Mouse (Mus musculus): Measurements from ENCODE around the gene Rap2a.

Rap2a gene

GRCm38 (mm10) chr14:120477982-120478568, at the start of gene Rap2a:
TSS of gene Rap2a (plus strand) at chr14:120478444.
- DNase-seq (ENCODE audit: low spot score in 2 of 2): peak; percentile 88 to 95

DNA sequence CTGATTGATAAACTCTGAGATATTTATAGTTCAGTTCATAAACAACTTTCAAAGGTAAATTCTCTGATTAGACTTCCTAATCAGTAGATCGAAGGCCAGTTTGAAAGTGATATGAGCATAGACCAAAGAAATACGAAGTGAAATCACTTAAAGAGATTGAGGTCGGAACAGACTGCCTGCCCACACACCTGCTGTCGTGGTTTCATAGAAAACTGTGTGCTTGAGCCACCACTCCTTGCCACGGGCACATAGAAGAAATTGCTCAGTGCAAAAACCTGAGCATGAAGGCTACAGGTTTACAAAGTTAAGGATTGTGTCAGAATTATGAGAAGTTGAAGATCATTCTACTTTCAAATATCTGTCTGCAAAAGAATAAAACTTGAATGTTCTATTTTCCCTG, 49.7 kb upstream of the Rap2a start:
- no peak for DNase-seq (ENCODE audit: low spot score in 2 of 2)

DNA sequence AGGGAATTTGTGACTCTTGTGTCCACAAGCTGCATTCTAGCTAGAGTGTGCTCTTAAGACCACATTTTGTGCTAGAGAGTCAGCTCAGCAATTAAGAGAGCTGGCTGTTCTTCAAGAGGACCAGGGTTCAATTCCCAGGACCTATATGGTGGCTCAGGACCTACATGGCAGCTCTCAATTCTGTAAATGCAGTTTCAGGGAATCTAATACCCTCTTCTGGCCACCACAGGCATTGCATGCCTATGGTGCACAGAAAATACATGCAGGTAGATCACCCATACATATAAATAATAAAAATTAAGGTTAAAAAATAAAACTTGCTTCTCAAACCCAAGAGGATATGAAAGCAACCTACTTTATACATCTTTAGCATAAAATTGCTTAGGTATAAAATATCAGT, 45.5 kb upstream of the Rap2a start:
- no peak for DNase-seq (ENCODE audit: low spot score in 2 of 2)

GRCm38 (mm10) chr14:120433931-120434398, 44.3 kb upstream of the Rap2a start:
- no peak for DNase-seq (ENCODE audit: low spot score in 2 of 2)

DNA sequence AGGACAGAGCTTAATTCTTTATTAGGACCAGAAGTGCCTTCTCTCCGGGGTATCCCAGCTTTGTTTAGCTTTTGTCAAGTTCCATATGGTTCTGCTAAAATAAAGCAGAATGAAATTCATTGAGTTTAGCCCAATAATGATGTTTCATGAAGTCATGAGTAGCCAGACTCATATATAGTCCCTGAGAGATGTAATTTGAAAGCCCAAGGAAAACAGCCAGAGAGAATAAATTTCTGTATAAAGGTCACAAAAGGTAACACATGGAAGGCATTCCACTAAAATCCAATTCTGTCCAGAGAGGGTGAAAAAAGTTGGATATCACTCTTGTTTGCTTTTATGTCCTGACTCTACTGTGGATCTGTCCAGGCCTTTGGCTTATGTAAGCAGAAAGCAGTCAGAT, 43.4 kb upstream of the Rap2a start:
- no peak for DNase-seq (ENCODE audit: low spot score in 2 of 2)

GRCm38 (mm10) chr14:120440716-120441115, 37.5 kb upstream of the Rap2a start:
- DNase-seq (ENCODE audit: low spot score in 2 of 2): no peak

DNA sequence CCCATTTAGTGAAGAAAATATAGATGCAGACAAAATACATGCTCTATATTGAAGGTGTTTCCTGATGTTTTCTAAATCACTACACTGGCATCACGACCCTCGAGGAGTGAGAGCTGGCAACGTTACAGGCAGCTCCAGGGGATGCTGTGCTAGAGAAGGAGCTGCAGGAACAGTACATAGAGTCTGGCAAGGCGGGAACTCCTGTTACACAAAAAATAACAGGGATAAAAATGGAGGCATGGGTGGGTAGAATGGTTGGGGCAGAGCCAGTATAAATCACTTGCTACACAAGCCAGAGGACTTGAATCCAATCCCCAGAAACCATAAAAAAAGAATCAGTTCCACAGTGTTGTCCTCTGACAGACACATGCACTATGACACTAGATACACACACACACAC, 37.0 kb upstream of the Rap2a start:
- no peak for DNase-seq (ENCODE audit: low spot score in 2 of 2)

GRCm38 (mm10) chr14:120441836-120442235, 36.4 kb upstream of the Rap2a start:
- no peak for DNase-seq (ENCODE audit: low spot score in 2 of 2)

DNA sequence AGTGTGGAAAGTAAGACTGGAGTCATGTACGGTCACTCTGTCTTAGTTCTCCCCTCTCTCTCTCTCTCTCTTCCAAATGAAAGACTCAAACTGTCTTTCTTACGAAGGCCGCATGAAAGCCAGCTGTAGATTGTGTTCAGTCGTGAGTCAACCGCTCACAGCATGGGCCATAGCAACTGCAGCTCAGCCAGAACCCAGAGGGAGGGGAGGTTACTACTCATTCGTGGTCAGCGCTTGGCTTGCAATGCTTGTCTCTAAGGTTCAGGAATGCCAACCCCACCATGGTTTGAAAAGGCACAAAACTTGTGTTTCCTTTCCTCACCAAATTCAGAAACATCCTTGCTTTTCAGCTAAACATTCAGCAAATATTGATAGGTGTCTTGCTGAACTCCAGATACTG, 24.0 kb upstream of the Rap2a start:
- DNase-seq (ENCODE audit: low spot score in 2 of 2): no peak

DNA sequence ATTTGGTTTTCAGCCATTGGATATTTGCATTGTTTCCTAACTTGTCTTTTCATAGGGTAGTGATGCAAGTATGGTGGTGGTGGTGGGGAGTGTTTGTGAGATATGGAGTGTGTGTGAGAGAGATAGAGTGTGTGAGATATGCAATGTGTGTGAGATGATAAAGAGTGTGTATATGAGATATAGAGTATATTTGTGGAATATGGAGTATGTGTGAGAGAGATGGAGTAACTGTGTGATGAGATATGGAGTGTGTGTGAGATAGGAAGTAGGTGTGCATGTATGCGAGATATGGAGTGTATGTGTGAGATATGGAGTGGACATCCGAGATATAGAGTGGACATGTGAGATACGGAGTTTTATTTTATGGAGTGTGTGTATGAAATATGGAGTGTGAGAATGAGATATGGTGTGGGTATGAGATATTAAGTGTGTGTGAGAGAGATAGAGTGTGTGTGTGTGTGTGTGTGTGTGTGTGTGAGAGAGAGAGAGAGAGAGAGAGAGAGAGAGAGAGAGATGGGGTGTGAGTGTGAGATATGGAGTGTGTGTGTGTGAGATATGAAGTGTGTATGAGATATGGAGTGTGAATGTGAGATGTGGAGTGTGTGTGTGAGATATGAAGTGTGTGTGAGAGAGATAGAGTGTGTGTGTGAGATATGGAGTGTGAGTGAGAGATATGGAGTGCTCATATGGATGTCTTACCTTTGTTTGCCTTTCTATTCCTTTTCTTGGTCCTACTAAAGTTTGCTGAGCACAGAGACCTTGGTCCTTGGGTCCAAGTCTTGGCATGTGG, 14.1 kb upstream of the Rap2a start:
- DNase-seq (ENCODE audit: low spot score in 2 of 2): no peak

- no peak for DNase-seq (ENCODE audit: low spot score in 2 of 2)
Observed at GRCm38 (mm10) chr14:120466816-120467215, 11.4 kb upstream of the Rap2a start.

DNA sequence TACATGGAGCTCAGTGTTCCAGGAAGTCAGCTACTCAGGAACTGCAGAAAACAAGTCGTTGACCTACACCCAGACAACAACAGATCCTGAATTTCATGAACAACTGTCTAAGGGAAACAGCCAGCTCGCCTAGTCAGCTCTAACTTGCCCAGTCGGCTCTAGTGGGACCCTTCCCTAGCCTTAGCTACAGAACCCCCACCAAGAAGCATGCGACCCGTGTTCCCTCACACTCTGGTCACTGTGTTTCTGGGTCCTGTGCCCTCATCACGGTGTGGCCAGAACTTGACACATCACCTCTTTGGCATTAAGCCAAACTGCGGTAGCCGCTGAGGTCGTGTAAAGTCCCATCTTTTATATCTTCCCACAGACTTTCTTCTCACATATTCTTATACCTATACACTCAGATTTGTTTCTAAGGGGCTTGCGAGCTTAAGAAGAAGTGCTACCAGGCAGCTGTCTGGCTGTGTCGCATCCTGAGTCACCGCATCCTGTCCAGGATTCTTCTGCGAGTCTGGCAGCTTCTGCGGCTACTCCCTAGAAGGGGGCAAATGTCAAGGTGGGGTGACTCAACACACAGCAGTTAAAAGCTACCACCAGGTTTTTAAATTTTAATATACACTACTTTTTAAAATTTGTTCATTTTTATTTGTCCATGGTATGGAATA, 9.0 kb upstream of the Rap2a start:
- no peak for DNase-seq (ENCODE audit: low spot score in 2 of 2)

- DNase-seq (ENCODE audit: low spot score in 2 of 2): no peak
Observed at GRCm38 (mm10) chr14:120476186-120476697, 2.0 kb upstream of the Rap2a start.

DNA sequence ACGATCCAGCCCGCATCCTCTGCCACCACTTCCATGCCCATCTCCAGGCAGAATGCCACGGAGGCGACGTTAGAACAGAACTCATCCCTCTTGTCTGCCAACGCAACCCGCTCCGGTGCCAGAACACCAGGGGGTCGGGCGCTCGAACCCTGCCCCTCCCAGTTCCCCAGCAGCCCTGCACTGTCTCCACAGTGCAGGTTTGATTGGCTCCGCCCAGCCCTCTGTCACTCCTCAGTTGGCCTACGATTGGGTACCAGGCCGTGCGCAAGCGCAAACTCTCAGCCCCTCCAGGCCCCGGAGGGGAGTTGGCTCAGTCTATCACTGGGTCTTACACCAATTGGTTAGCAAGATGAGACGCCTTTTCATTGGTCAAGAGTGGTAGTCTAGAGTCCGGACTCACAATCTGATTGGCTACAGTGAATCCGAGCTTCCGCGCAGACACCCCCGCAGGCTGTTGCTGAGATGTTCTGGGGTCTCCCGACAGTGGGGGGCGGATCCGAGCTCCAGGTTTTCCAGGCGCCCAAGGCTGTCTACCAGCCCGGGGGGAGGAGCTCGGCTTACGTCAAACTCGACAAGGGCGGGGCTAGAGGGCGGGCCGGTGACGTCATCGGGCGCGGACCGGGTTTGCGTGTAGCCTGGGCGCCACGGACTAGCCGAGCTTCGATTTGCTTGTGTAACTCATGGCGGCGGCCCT, 809 bp upstream of the Rap2a start:
- DNase-seq (ENCODE audit: low spot score in 2 of 2): peak; percentile 99 to 100

DNA sequence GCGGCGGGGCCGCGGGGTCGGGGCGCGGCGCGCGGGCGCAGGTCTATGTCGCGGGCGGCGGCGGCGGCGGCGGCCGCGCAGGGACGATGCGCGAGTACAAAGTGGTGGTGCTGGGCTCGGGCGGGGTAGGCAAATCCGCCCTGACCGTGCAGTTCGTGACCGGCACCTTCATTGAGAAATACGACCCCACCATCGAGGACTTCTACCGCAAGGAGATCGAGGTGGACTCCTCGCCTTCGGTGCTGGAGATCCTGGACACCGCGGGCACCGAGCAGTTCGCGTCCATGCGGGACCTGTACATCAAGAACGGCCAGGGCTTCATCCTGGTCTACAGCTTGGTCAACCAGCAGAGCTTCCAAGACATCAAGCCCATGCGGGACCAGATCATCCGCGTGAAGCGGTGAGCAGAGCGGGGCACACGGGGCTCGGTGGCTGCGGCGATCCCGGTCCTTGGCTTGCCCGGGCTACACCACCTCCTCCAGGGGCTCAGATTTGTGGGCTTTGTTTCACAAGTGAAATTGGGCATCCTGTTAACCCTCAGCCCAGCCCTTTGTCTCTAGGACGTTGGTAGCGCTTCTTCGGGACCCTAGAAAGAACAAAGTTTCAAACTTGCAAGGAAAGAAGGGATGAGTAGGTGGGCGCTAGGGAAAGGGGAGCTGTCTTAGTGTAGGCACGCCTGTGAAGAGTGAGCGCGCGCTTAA, 547 bp downstream of the Rap2a start:
- peak in 1 of 2 experiments; percentile 30 for DNase-seq (ENCODE audit: low spot score in 2 of 2)

- no peak for DNase-seq (ENCODE audit: low spot score in 2 of 2)
Observed at GRCm38 (mm10) chr14:120480341-120480900, 2.2 kb downstream of the Rap2a start.

- DNase-seq (ENCODE audit: low spot score in 2 of 2): no peak
Observed at GRCm38 (mm10) chr14:120480927-120481326, 2.7 kb downstream of the Rap2a start.

DNA sequence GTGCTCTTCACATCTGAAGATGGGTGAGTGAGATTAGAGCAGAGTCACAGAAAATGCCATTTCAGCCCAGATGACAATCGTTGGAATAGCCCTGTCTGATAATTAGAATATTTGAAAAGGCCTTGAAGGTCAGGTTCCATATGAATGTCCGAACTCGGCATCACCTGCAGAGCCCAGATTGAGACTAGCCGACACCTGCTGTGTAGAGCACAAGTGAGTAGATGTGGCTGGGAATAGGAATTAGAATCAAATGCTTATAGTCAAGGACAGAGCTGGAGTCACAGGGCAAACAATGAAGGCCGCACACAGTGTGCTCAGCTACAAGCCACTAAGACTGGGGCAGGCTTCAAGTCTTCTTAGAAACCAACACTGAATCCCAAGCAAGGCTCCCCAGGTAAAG, 6.3 kb downstream of the Rap2a start:
- no peak for DNase-seq (ENCODE audit: low spot score in 2 of 2)

- DNase-seq (ENCODE audit: low spot score in 2 of 2): no peak
Observed at GRCm38 (mm10) chr14:120496284-120496683, 18.0 kb downstream of the Rap2a start.

GRCm38 (mm10) chr14:120496827-120497226, 18.6 kb downstream of the Rap2a start:
- DNase-seq (ENCODE audit: low spot score in 2 of 2): no peak

GRCm38 (mm10) chr14:120499096-120499495, 20.9 kb downstream of the Rap2a start:
- DNase-seq (ENCODE audit: low spot score in 2 of 2): no peak

Measured in cerebellum, postnatal 4 days (tissue).